Comparison of ENCODE assay signal across 8 mouse cellular contexts in the genomic region with DNA sequence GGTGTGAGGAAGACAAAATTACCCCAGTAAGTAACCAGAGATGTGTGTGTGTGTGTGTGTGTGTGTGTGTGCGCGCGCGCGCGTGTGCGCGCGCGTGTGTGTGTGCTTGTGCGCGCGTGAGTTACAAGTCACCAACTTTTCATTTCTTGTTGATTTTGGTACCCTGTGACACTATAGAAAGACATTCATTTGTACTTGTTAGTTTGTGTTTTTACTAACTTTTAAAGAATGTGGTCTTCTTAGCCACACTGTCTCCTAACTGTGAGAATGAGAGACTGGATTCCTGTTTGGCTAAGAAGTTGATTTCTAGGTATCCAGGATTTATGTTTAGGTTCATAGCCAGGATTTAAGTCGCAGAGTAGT. TPM values are rescaled to one million over a fixed set of nuclear protein-coding genes. Genes with fewer than 3 reads are reported as not detected.
DNase-seq lines count a peak whose midpoint lies in the region; ATAC-seq and TF ChIP-seq lines count a peak whose summit lies in the region.

No protein-coding gene starts in this region.

- H3K4me1 ChIP-seq in heart, embryonic 11.5 days (ENCODE audit: control insufficient read depth, insufficient read depth, low read length), result peaks cover 16% of the 10 kb centered on the region
- peaks cover 18% of the 10 kb centered on the region for H3K4me1 ChIP-seq in spleen, adult 2 months (ENCODE audit: control insufficient read depth, insufficient read depth, insufficient read length)
- peaks cover 12% of the 10 kb centered on the region for H3K4me1 ChIP-seq in limb, embryonic 15.5 days

- H3K27ac ChIP-seq in heart, embryonic 11.5 days (ENCODE audit: low read depth, low read length), result 0 out of 2 replicates have a peak overlapping the region, but pooled peaks have one; percentile 0
- H3K27ac ChIP-seq in spleen, adult 2 months (ENCODE audit: insufficient read depth, low read length), result peak overlapping the region; percentile 95
- no peak overlapping the region for H3K27ac ChIP-seq in limb, embryonic 15.5 days

- no peaks in the 10 kb centered on the region for H3K9me3 ChIP-seq in heart, embryonic 11.5 days (replicated peaks; ENCODE audit: control insufficient read depth, low read length)
- no peaks in the 10 kb centered on the region for H3K9me3 ChIP-seq in limb, embryonic 15.5 days

- WGBS in heart, embryonic 11.5 days (ENCODE audit: insufficient replicate concordance), result 16% methylated on average over 14 of the region's 14 CpGs
- WGBS in spleen, adult 2 months, result 4% methylated on average over 14 of the region's 14 CpGs
- 41% methylated on average over 14 of the region's 14 CpGs for WGBS in limb, embryonic 15.5 days

- peak overlapping the region; percentile 47; the same call in 1 of the 2 replicates for H3K9ac ChIP-seq in heart, embryonic 11.5 days (ENCODE audit: low read depth, low read length)
- no peak overlapping the region for H3K9ac ChIP-seq in limb, embryonic 15.5 days

- no peaks in the 10 kb centered on the region for H3K27me3 ChIP-seq in heart, embryonic 11.5 days (ENCODE audit: control insufficient read depth, insufficient read depth, low read length)
- H3K27me3 ChIP-seq in spleen, adult 2 months (ENCODE audit: control insufficient read depth, insufficient read depth, low read length), result no peaks in the 10 kb centered on the region
- H3K27me3 ChIP-seq in limb, embryonic 15.5 days, result no peaks in the 10 kb centered on the region

- TF ChIP-seq CTCF in spleen, adult 2 months (IDR thresholded peaks at IDR 0.05; ENCODE audit: extremely low read depth, insufficient read depth, insufficient read length, insufficient replicate concordance), result no peak

- DNase-seq in heart, postnatal 4 days, result no peak
- no peak for DNase-seq in spleen, adult 2 months (ENCODE audit: low read depth in 1 of 2, low spot score in 2 of 2)
- DNase-seq in spleen, postnatal 36 days (ENCODE audit: low spot score in 2 of 2), result no peak
- no peak for DNase-seq in embryo, embryonic 11 days
- no peak for DNase-seq in B cell, adult 2 months

- peak overlapping the region; percentile 29 for H3K4me3 ChIP-seq in heart, embryonic 11.5 days (ENCODE audit: low read depth, low read length)
- peak overlapping the region; percentile 63 for H3K4me3 ChIP-seq in spleen, adult 2 months (ENCODE audit: extremely low read depth, insufficient read depth, insufficient read length)
- peak overlapping the region; percentile 21 for H3K4me3 ChIP-seq in limb, embryonic 15.5 days

- H3K4me2 ChIP-seq in heart, embryonic 11.5 days, result peak overlapping the region; percentile 59
- H3K4me2 ChIP-seq in limb, embryonic 15.5 days, result peak overlapping the region; percentile 41

- TF ChIP-seq POLR2A in spleen, adult 2 months (IDR thresholded peaks at IDR 0.05; ENCODE audit: low read depth, low read length), result no peak

- no peak for ATAC-seq in heart, embryonic 11.5 days (replicated peaks; ENCODE audit: insufficient number of reproducible peaks, low FRiP score, low TSS enrichment)
- ATAC-seq in limb, embryonic 15.5 days (ENCODE audit: insufficient number of reproducible peaks, low FRiP score, low TSS enrichment, low read depth), result no peak
- ATAC-seq in granulocyte monocyte progenitor cell, adult 5-6 weeks (replicated peaks; ENCODE audit: poor library complexity, severe bottlenecking), result no peak

- H3K36me3 ChIP-seq in heart, embryonic 11.5 days (ENCODE audit: control insufficient read depth, insufficient read depth, low read length), result no peaks in the 10 kb centered on the region
- no peaks in the 10 kb centered on the region; the same call in 1 of the 2 replicates for H3K36me3 ChIP-seq in spleen, adult 2 months (ENCODE audit: control insufficient read depth, insufficient read depth, low read length)
- no peaks in the 10 kb centered on the region for H3K36me3 ChIP-seq in limb, embryonic 15.5 days

RNA-seq across cellular contexts. Expression of a gene that starts 29.9 kb away (rescaled TPM):
- 18.3 and 18.4 TPM in 2 replicates for polyA plus RNA-seq in heart, embryonic 11.5 days (2014; fragmentation: Nextera tagmentation; extraction: Ambion mirVana)
- total RNA-seq in heart, postnatal 4 days (2021), result 10 to 100 TPM; 51.8 to 53.3 TPM
- polyA plus RNA-seq in spleen, adult 2 months (2012; rRNA removed), result 9.8 TPM in 2 replicates
- 14.6 and 14.7 TPM in 2 replicates for polyA plus RNA-seq in limb, embryonic 15.5 days (2015; fragmentation: Nextera tagmentation; extraction: Ambion mirVana)
- 0.26 TPM in 1 of 2 replicates, not detected in the other for total RNA-seq in granulocyte monocyte progenitor cell, adult 5-6 weeks (2014; fragmentation: Nextera tagmentation)
- total RNA-seq in granulocyte monocyte progenitor cell, adult 5-6 weeks (2017), result not detected in 2 replicates
